Mouse (Mus musculus): Measurements from ENCODE around the gene Ush1c. TPM values are rescaled to one million over a fixed set of nuclear protein-coding genes. Genes with fewer than 3 reads are reported as not detected.
A peak's percentile ranks its signal among the peaks of the same experiment; 100 is the strongest.

Gene Ush1c
- total and polyA plus RNA-seq, 3 experiments, result not detected

- no peak for DNase-seq (ENCODE audit: extremely low read depth)
- TF ChIP-seq CHD2 (IDR thresholded peaks at IDR 0.05; ENCODE audit: low read length) (peak; percentile 33; the same call in 1 of the 2 replicates), ZNF384 (IDR thresholded peaks at IDR 0.05; ENCODE audit: low read depth, low read length) (no peak)
- H3K4me2 ChIP-seq (ENCODE audit: insufficient read depth, low read depth, poor library complexity, severe bottlenecking), result no peak overlapping the region
- H3K36me3 ChIP-seq (replicated peaks in 1 of 2; ENCODE audit: control insufficient read depth in 1 of 2, insufficient read depth in 1 of 2, low read length in 1 of 2), result no peaks in the 10 kb centered on the region
- no peak overlapping the region for H3K27ac ChIP-seq (ENCODE audit: insufficient read depth, low read depth)
- no peak overlapping the region for H3K9ac ChIP-seq (ENCODE audit: insufficient read depth, low read depth)
- H3K9me3 ChIP-seq (replicated peaks; ENCODE audit: low read length), result no peaks in the 10 kb centered on the region
- no peaks in the 10 kb centered on the region for H3K79me2 ChIP-seq (replicated peaks; ENCODE audit: control insufficient read depth, extremely low read depth, insufficient read depth, poor library complexity, severe bottlenecking)
- peaks cover 95% of the 10 kb centered on the region for H3K27me3 ChIP-seq (replicated peaks)
- H3K4me3 ChIP-seq (replicated peaks in 1 of 3; ENCODE audit: low read depth in 2 of 3, low read length in 2 of 3, poor library complexity in 1 of 3), result no peak overlapping the region
- H3K4me1 ChIP-seq (ENCODE audit: control insufficient read depth in 1 of 2, insufficient read depth in 2 of 2), result peaks cover 4 to 7% of the 10 kb centered on the region in 2 experiments; a peak in 2 of 4 replicates
- dilution Hi-C loops (cut with MboI; ENCODE audit: extremely low pct_ligation_motif_present, extremely low pct_unique_long_range_greater_than_20kb, low sequenced_read_pairs), result no loop called here
- in situ Hi-C loops (cut with MboI; ENCODE audit: low pct_ligation_motif_present, low pct_unique_long_range_greater_than_20kb, low sequenced_read_pairs), result loop anchor here (5.0 kb wide), 1 partner anchor 103 kb away; no protein-coding TSS in a partner anchor
These were observed 38.3 kb downstream of the Ush1c start for GRCm38 (mm10) chr7:46200021-46200420.

- no peak for DNase-seq (ENCODE audit: extremely low read depth)
- Histone ChIP-seq H3K27me3 (replicated peaks) (peaks cover 92% of the 10 kb centered on the region), H3K4me2 (ENCODE audit: insufficient read depth, low read depth, poor library complexity, severe bottlenecking) (no peak overlapping the region), H3K27ac (ENCODE audit: insufficient read depth, low read depth) (no peak overlapping the region), H3K4me1 (ENCODE audit: control insufficient read depth in 1 of 2, insufficient read depth in 2 of 2) (no peaks in the 10 kb centered on the region), H3K9ac (ENCODE audit: insufficient read depth, low read depth) (no peak overlapping the region), H3K36me3 (replicated peaks in 1 of 2; ENCODE audit: control insufficient read depth in 1 of 2, insufficient read depth in 1 of 2, low read length in 1 of 2) (no peaks in the 10 kb centered on the region), H3K79me2 (replicated peaks; ENCODE audit: control insufficient read depth, extremely low read depth, insufficient read depth, poor library complexity, severe bottlenecking) (no peaks in the 10 kb centered on the region), H3K9me3 (replicated peaks; ENCODE audit: low read length) (no peaks in the 10 kb centered on the region), H3K4me3 (replicated peaks in 1 of 3; ENCODE audit: low read depth in 2 of 3, low read length in 2 of 3, poor library complexity in 1 of 3) (no peak overlapping the region)
- in situ Hi-C loops (cut with MboI; ENCODE audit: low pct_ligation_motif_present, low pct_unique_long_range_greater_than_20kb, low sequenced_read_pairs) (no loop called here), dilution Hi-C loops (cut with MboI; ENCODE audit: extremely low pct_ligation_motif_present, extremely low pct_unique_long_range_greater_than_20kb, low sequenced_read_pairs) (no loop called here)
- TF ChIP-seq MAZ (IDR thresholded peaks at IDR 0.05; ENCODE audit: low read depth, low read length) (no peak), EP300 (IDR thresholded peaks at IDR 0.05; ENCODE audit: low read length) (no peak), JUND (conservative IDR thresholded peaks at IDR 0.05; ENCODE audit: low read depth, low read length) (no peak)
These were observed 42.9 kb downstream of the Ush1c start for GRCm38 (mm10) chr7:46195356-46195755.

- H3K27me3 ChIP-seq (replicated peaks), result peaks cover 51% of the 10 kb centered on the region
- H3K79me2 ChIP-seq (replicated peaks; ENCODE audit: control insufficient read depth, extremely low read depth, insufficient read depth, poor library complexity, severe bottlenecking), result no peaks in the 10 kb centered on the region
- H3K27ac ChIP-seq (ENCODE audit: insufficient read depth, low read depth), result no peak overlapping the region
- in situ Hi-C loops (cut with MboI; ENCODE audit: low pct_ligation_motif_present, low pct_unique_long_range_greater_than_20kb, low sequenced_read_pairs) (no loop called here), dilution Hi-C loops (cut with MboI; ENCODE audit: extremely low pct_ligation_motif_present, extremely low pct_unique_long_range_greater_than_20kb, low sequenced_read_pairs) (no loop called here)
- H3K4me2 ChIP-seq (ENCODE audit: insufficient read depth, low read depth, poor library complexity, severe bottlenecking), result no peak overlapping the region
- H3K9ac ChIP-seq (ENCODE audit: insufficient read depth, low read depth), result no peak overlapping the region
- no peaks in the 10 kb centered on the region for H3K36me3 ChIP-seq (replicated peaks in 1 of 2; ENCODE audit: control insufficient read depth in 1 of 2, insufficient read depth in 1 of 2, low read length in 1 of 2)
- no peak for DNase-seq (ENCODE audit: extremely low read depth)
- no peaks in the 10 kb centered on the region for H3K4me1 ChIP-seq (ENCODE audit: control insufficient read depth in 1 of 2, insufficient read depth in 2 of 2)
- H3K4me3 ChIP-seq (replicated peaks in 1 of 3; ENCODE audit: low read depth in 2 of 3, low read length in 2 of 3, poor library complexity in 1 of 3), result no peak overlapping the region
- peaks cover 11% of the 10 kb centered on the region for H3K9me3 ChIP-seq (replicated peaks; ENCODE audit: low read length)
- TF ChIP-seq E2F4 (IDR thresholded peaks at IDR 0.05; ENCODE audit: insufficient replicate concordance, low read depth, low read length) (no peak), USF2 (conservative IDR thresholded peaks at IDR 0.05; ENCODE audit: low read depth, low read length) (no peak), ZMIZ1 (IDR thresholded peaks at IDR 0.05; ENCODE audit: low read depth, low read length) (no peak), MAX (IDR thresholded peaks at IDR 0.05; ENCODE audit: low read length) (no peak), SIN3A (IDR thresholded peaks at IDR 0.05; ENCODE audit: low read length) (no peak), NRF1 (IDR thresholded peaks at IDR 0.05; ENCODE audit: low read depth, low read length) (no peak), JUND (conservative IDR thresholded peaks at IDR 0.05; ENCODE audit: low read depth, low read length) (no peak), CTCF (conservative IDR thresholded peaks at IDR 0.05 in 1 of 2, IDR thresholded peaks at IDR 0.05 in 1 of 2; ENCODE audit: low read depth in 2 of 2, low read length in 2 of 2) (no peak), BHLHE40 (IDR thresholded peaks at IDR 0.05; ENCODE audit: low read depth, low read length) (no peak), MAFK (IDR thresholded peaks at IDR 0.05; ENCODE audit: insufficient replicate concordance, low read length) (no peak), CHD2 (IDR thresholded peaks at IDR 0.05; ENCODE audit: low read length) (no peak)
These were observed 54.1 kb downstream of the Ush1c start for GRCm38 (mm10) chr7:46184232-46184631.

Data from CH12.LX (cell line).